Mouse (Mus musculus) ES-Bruce4 (cell line): ENCODE data around the gene Il4ra. TPM values are rescaled to one million over a fixed set of nuclear protein-coding genes. Genes with fewer than 3 reads are reported as not detected.

Source experiments
- H3K27ac ChIP-seq: 2 replicates; pipeline ENCODE4 v1.5.1; 2012; ENCODE audit warnings: low read length, inconsistent platforms; ENCODE audit not compliant: insufficient read depth
- H3K27me3 ChIP-seq: 2 replicates; pipeline ENCODE4 v1.6.1; 2012; ENCODE audit warnings: mild to moderate bottlenecking, low read length, inconsistent platforms; ENCODE audit not compliant: control insufficient read depth, poor library complexity, insufficient read depth, severe bottlenecking
- H3K36me3 ChIP-seq: 2 replicates; pipeline ENCODE4 v1.6.1; 2012; ENCODE audit warnings: inconsistent platforms, mild to moderate bottlenecking, low read length, moderate library complexity; ENCODE audit not compliant: control insufficient read depth, poor library complexity, insufficient read depth, severe bottlenecking
- H3K4me1 ChIP-seq: one replicate; pipeline ENCODE4 v1.8.1; 2011; ENCODE audit warnings: low read length; ENCODE audit not compliant: control insufficient read depth, insufficient read depth
- H3K4me3 ChIP-seq: 2 replicates; pipeline ENCODE4 v1.5.1; 2011; ENCODE audit warnings: low read depth, mild to moderate bottlenecking, low read length
- H3K9ac ChIP-seq: 2 replicates; pipeline ENCODE4 v1.6.1; 2012; ENCODE audit warnings: low read depth, mild to moderate bottlenecking, inconsistent platforms; ENCODE audit not compliant: poor library complexity, severe bottlenecking
- H3K9me3 ChIP-seq: replicated peaks from 2 replicates; pipeline ENCODE4 v1.6.1; 2012; ENCODE audit warnings: mild to moderate bottlenecking, low read length, inconsistent platforms; ENCODE audit not compliant: control insufficient read depth, poor library complexity, insufficient read depth, severe bottlenecking
- CTCF ChIP-seq: IDR thresholded peaks from one replicate; pipeline ENCODE4 v1.8.1; 2011; ENCODE audit warnings: low read depth, low read length
- EP300 ChIP-seq: IDR thresholded peaks from 2 replicates; pipeline ENCODE4 v1.6.1; 2011; ENCODE audit warnings: low read depth, low read length; ENCODE audit not compliant: insufficient read depth
- POLR2A ChIP-seq: IDR thresholded peaks from one replicate; pipeline ENCODE4 v1.8.1; 2011; ENCODE audit warnings: low read length; ENCODE audit not compliant: insufficient read depth
- polyA plus RNA-seq: library from polyadenylated mRNA; stranded (reverse); fragments of >200 nt; gene quantifications from 2 replicates; pipeline ENCODE4 v1.2.4, GENCODE M21; 2011; ENCODE audit warnings: low read depth; ENCODE audit not compliant: missing spikeins, insufficient read depth, insufficient read length

Gene Il4ra
- polyA plus RNA-seq: 1.4 and 1.7 TPM in 2 replicates

DNA sequence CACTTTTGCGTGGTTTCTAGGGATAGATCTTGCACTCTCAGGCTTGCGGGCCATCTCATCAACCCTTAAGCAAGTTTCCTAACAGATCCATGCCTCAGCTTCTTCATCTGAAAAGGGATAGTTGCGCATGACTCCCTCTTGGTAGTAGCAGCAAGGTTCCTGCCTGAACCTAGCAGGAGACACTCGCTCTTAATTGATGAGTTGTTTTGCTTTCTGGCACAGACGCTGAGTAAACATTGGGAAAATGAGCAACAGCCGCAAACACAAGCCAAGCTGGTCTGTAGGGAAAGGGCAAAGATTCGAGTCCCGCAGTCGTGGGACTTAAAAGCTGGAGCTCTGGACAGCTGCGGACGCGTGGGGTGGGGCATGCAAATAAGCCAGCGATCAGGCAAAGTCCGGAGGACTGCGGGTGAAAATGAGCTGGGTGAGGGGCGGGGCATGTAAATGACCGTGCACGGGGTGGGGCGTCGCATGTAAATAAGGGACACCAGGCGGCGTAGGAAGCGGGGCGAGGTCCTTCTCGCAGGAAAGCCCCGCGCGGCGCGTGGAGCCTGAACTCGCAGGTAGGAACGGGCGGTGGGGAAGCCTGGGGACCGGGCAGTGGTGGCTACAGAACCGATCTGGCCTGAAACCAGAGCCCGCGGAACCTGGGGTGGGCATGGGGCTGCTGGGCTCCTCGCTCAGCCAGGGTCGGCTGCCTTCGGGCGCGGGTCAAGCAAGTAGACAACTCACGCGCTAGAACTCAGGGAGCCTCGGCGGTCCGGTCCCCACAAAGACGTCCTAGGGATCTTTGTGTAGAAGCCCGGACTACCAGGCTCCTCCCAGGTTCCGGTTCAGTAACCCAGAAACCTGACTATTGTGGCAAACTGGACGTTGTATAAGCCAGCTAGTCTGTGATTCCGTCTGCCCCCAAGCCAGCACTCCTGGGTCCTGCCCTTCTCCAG is at the start of gene Il4ra:
Gene Il4ra, plus strand, starts transcription at position 355 of the 944 bp plus-strand sequence.
- Histone ChIP-seq H3K36me3 (no peaks in the 10 kb centered on the region), H3K27ac (no peak within 1 kb of the TSS), H3K9ac (peak within 1 kb of the TSS; percentile 69), H3K4me1 (no peaks in the 10 kb centered on the region), H3K27me3 (no peaks in the 10 kb centered on the region), H3K9me3 (no peaks in the 10 kb centered on the region), H3K4me3 (peak within 1 kb of the TSS; percentile 59)
- TF ChIP-seq POLR2A (no peak), CTCF (no peak), EP300 (no peak)

DNA sequence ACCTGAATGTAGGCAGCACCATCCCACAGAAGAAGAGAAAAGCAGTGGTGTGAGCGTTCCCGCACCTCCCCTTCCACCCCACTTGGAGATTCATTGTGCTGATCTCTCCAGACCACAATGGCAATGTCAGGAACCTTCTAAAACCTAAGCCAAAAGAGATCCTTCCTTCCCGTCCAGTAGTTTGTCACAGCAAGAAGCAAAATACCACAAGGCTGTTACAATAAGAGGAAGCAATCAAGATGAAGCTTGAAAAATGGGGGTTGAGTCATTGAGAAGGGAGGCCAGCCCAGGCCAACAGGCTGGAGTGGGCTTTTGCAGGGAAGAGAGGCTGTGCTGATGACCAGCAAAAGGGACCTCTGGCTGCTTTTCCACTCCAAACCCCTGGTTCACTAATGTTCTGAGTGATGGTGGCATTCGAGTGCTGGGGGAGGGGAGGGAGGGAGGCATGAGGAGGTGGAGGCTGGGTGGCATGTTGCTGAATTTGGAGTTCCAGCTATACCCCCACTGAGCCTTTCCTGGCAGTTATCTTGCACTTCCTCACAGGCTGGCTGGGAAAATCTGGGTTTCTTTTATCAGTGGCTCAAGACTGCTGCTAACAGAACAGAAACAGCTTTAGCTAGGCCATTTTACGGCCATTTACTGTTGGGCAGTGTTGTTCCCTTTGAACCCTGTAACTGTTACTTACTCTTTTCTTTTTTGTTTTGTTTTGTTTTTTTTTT is 48.4 kb upstream of the Il4ra start:
- Histone ChIP-seq H3K27ac (no peak overlapping the region), H3K9me3 (no peaks in the 10 kb centered on the region), H3K4me1 (no peaks in the 10 kb centered on the region), H3K9ac (no peak overlapping the region), H3K27me3 (no peaks in the 10 kb centered on the region), H3K4me3 (no peak overlapping the region), H3K36me3 (no peaks in the 10 kb centered on the region)
- TF ChIP-seq POLR2A (no peak), EP300 (no peak), CTCF (no peak)

DNA sequence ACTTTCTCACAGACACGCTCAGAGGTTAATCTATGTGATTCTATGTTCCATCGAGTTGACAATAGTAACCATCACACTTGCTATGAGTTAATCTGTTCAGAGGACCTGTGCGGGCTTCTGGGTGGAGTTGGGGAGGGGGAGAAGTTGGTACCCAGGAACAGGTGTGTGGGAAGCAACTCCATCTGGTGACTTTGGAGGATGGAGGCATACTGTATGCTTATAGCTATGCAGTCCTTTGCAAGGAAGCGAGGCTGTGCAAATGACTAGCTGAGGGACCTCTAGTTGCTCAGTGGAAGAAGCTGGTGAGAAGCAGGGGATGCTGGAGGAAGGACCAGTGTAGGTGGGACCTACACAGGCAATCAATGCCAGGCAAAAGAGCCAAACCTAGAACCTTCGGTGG is 47.3 kb upstream of the Il4ra start:
- no peaks in the 10 kb centered on the region for H3K36me3 ChIP-seq
- H3K9me3 ChIP-seq: no peaks in the 10 kb centered on the region
- H3K4me3 ChIP-seq: no peak overlapping the region
- H3K27ac ChIP-seq: no peak overlapping the region
- H3K9ac ChIP-seq: no peak overlapping the region
- H3K27me3 ChIP-seq: no peaks in the 10 kb centered on the region
- no peaks in the 10 kb centered on the region for H3K4me1 ChIP-seq
- TF ChIP-seq EP300 (no peak), CTCF (no peak), POLR2A (no peak)

DNA sequence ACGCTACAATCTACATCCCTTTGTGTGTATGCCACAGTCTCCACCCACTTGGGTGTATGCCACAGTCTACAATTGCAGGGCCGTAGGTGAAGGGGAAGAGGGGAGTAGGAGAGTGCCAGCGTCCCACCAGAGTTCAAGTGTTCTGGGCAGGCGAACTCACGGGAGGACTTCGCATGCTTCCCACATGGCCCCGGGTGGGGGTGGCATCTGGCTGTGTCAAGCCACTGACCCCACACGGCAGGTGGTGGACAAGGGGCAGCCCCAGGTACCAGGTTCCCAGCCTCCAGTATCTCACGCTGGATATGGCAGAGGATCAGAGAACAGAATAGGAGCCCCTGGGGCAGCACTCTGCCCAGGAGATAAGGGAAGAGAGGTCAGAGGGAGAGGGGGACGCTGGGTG is 46.4 kb upstream of the Il4ra start:
- Histone ChIP-seq H3K4me1 (no peaks in the 10 kb centered on the region), H3K9ac (no peak overlapping the region), H3K4me3 (no peak overlapping the region), H3K36me3 (no peaks in the 10 kb centered on the region), H3K27me3 (no peaks in the 10 kb centered on the region), H3K27ac (no peak overlapping the region), H3K9me3 (no peaks in the 10 kb centered on the region)
- no peak for TF ChIP-seq EP300
- no peak for TF ChIP-seq POLR2A
- no peak for TF ChIP-seq CTCF

DNA sequence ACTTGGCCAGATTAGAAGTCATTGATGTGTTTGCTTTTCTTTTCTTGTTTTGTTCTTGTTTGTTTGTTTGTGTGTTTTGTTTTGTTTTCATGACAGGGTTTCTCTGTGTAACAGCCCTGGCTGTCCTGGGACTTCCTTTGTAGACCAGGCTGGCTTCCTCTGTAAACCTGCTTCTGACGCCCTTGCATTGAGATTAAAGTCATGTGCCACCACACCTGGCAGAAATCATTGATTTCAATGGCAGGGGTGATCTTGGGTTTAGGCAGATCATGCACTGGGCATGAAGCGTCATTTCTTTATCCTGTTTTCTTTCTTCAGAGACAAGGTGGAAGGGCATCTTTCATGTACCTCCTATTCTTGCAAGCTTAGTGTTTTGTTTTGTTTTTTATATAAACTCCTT is 44.6 kb upstream of the Il4ra start:
- TF ChIP-seq EP300: no peak
- no peak for TF ChIP-seq POLR2A
- TF ChIP-seq CTCF: no peak
- no peaks in the 10 kb centered on the region for H3K36me3 ChIP-seq
- no peak overlapping the region for H3K27ac ChIP-seq
- H3K4me1 ChIP-seq: no peaks in the 10 kb centered on the region
- no peaks in the 10 kb centered on the region for H3K27me3 ChIP-seq
- no peak overlapping the region for H3K4me3 ChIP-seq
- H3K9me3 ChIP-seq: no peaks in the 10 kb centered on the region
- H3K9ac ChIP-seq: no peak overlapping the region
